Mouse (Mus musculus): ENCODE measurements around the gene Rere. TPM values are rescaled to one million over a fixed set of nuclear protein-coding genes. Genes with fewer than 3 reads are reported as not detected.

Gene Rere
- polyA plus RNA-seq, 1 experiment = 26.2 TPM

DNA sequence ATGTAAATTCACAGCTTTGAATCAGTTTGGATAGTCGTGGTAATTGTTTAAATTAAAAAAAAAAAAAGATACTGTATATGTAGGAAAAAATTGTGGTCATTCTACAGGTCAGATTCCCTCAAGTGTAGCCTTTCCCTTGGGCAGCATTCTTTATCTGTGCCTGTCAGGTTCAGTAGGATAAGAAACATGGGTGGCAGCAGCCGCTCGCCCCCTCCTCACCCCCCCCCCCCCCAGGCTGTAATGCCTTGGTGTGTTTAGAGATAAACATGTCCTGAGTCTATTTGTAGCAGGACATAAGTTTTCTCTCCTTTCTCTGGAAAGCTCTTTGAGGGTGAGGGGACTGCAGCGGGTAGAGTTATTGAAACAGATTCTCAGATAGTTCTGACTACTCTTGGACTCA is 147.3 kb downstream of the Rere start:
- Histone ChIP-seq H3K4me1 (ENCODE audit: control insufficient read depth, insufficient read depth, low read length) (no peaks in the 10 kb centered on the region), H3K4me3 (ENCODE audit: control insufficient read depth, low read depth, low read length) (no peak overlapping the region), H3K36me3 (ENCODE audit: control insufficient read depth, insufficient read depth, low read length) (no peaks in the 10 kb centered on the region), H3K27ac (ENCODE audit: control insufficient read depth, insufficient read depth, low read depth, low read length) (no peak overlapping the region), H3K27me3 (ENCODE audit: control insufficient read depth, insufficient read depth, low read length) (no peaks in the 10 kb centered on the region)
- TF ChIP-seq CTCF (IDR thresholded peaks at IDR 0.05; ENCODE audit: control insufficient read depth, insufficient read depth, insufficient replicate concordance, low read depth, low read length) (no peak), POLR2A (IDR thresholded peaks at IDR 0.05; ENCODE audit: control insufficient read depth, low read depth, low read length) (no peak)

GRCm38 (mm10) chr4:150433827-150434574 is 152.6 kb downstream of the Rere start:
- Histone ChIP-seq H3K27ac (ENCODE audit: control insufficient read depth, insufficient read depth, low read depth, low read length) (no peak overlapping the region), H3K36me3 (ENCODE audit: control insufficient read depth, insufficient read depth, low read length) (no peaks in the 10 kb centered on the region), H3K4me3 (ENCODE audit: control insufficient read depth, low read depth, low read length) (no peak overlapping the region), H3K27me3 (ENCODE audit: control insufficient read depth, insufficient read depth, low read length) (no peaks in the 10 kb centered on the region), H3K4me1 (ENCODE audit: control insufficient read depth, insufficient read depth, low read length) (no peaks in the 10 kb centered on the region)
- TF ChIP-seq CTCF (IDR thresholded peaks at IDR 0.05; ENCODE audit: control insufficient read depth, insufficient read depth, insufficient replicate concordance, low read depth, low read length) (no peak), POLR2A (IDR thresholded peaks at IDR 0.05; ENCODE audit: control insufficient read depth, low read depth, low read length) (no peak)

DNA sequence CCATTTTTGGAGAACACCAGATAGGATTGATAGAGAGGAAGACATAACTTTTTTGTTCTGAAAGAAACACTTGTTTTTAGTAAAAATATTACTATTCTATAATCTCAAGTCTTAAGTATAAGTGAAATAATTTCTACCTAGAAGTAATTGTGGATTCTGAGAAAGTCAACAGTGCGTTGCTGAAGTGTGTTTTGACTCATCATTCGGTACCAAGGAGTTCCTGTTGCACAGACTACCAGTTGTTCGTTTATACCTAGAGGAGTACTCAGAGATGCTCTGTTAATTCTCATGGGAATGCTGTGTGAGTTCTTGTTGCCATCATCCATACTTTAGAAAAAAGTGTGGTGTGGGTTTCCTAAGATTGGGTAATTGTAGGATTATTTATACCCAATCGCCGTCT is 154.1 kb downstream of the Rere start:
- Histone ChIP-seq H3K36me3 (ENCODE audit: control insufficient read depth, insufficient read depth, low read length) (no peaks in the 10 kb centered on the region), H3K4me1 (ENCODE audit: control insufficient read depth, insufficient read depth, low read length) (no peaks in the 10 kb centered on the region), H3K4me3 (ENCODE audit: control insufficient read depth, low read depth, low read length) (no peak overlapping the region), H3K27me3 (ENCODE audit: control insufficient read depth, insufficient read depth, low read length) (no peaks in the 10 kb centered on the region), H3K27ac (ENCODE audit: control insufficient read depth, insufficient read depth, low read depth, low read length) (no peak overlapping the region)
- TF ChIP-seq POLR2A (IDR thresholded peaks at IDR 0.05; ENCODE audit: control insufficient read depth, low read depth, low read length) (no peak), CTCF (IDR thresholded peaks at IDR 0.05; ENCODE audit: control insufficient read depth, insufficient read depth, insufficient replicate concordance, low read depth, low read length) (no peak)

- no peak for TF ChIP-seq POLR2A (IDR thresholded peaks at IDR 0.05; ENCODE audit: control insufficient read depth, low read depth, low read length)
- no peak overlapping the region for H3K27ac ChIP-seq (ENCODE audit: control insufficient read depth, insufficient read depth, low read depth, low read length)
- H3K36me3 ChIP-seq (ENCODE audit: control insufficient read depth, insufficient read depth, low read length) = no peaks in the 10 kb centered on the region
- H3K27me3 ChIP-seq (ENCODE audit: control insufficient read depth, insufficient read depth, low read length) = no peaks in the 10 kb centered on the region
- H3K4me3 ChIP-seq (ENCODE audit: control insufficient read depth, low read depth, low read length) = no peak overlapping the region
- no peaks in the 10 kb centered on the region for H3K4me1 ChIP-seq (ENCODE audit: control insufficient read depth, insufficient read depth, low read length)
Measured at GRCm38 (mm10) chr4:150438621-150439020, 157.2 kb downstream of the Rere start.

DNA sequence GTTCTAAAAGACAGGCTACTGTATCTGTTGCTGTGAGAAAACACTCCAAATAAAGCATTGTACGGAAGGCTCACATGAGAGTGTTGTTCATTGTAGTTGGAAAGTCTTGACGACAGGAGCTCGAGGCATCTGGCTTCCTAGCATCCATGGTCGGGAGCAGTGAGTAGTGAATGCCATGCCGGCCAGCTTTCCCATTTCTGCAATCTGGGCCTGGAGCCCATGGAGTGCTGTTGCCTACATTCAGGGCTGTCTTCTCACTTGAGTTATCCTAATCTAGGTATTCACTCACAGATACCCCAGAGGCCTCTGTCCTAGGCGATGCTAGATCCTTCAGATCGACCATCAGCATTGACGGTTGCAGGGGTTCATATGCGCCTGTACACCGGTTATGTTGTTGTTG is 160.5 kb downstream of the Rere start:
- H3K27ac ChIP-seq (ENCODE audit: control insufficient read depth, insufficient read depth, low read depth, low read length) = no peak overlapping the region
- no peaks in the 10 kb centered on the region for H3K27me3 ChIP-seq (ENCODE audit: control insufficient read depth, insufficient read depth, low read length)
- TF ChIP-seq POLR2A (IDR thresholded peaks at IDR 0.05; ENCODE audit: control insufficient read depth, low read depth, low read length) (no peak), CTCF (IDR thresholded peaks at IDR 0.05; ENCODE audit: control insufficient read depth, insufficient read depth, insufficient replicate concordance, low read depth, low read length) (no peak)
- no peaks in the 10 kb centered on the region for H3K4me1 ChIP-seq (ENCODE audit: control insufficient read depth, insufficient read depth, low read length)
- no peaks in the 10 kb centered on the region for H3K36me3 ChIP-seq (ENCODE audit: control insufficient read depth, insufficient read depth, low read length)
- H3K4me3 ChIP-seq (ENCODE audit: control insufficient read depth, low read depth, low read length) = no peak overlapping the region

GRCm38 (mm10) chr4:150444068-150444467 is 162.6 kb downstream of the Rere start:
- Histone ChIP-seq H3K36me3 (ENCODE audit: control insufficient read depth, insufficient read depth, low read length) (no peaks in the 10 kb centered on the region), H3K4me1 (ENCODE audit: control insufficient read depth, insufficient read depth, low read length) (no peaks in the 10 kb centered on the region), H3K4me3 (ENCODE audit: control insufficient read depth, low read depth, low read length) (no peak overlapping the region), H3K27me3 (ENCODE audit: control insufficient read depth, insufficient read depth, low read length) (no peaks in the 10 kb centered on the region), H3K27ac (ENCODE audit: control insufficient read depth, insufficient read depth, low read depth, low read length) (no peak overlapping the region)
- no peak for TF ChIP-seq CTCF (IDR thresholded peaks at IDR 0.05; ENCODE audit: control insufficient read depth, insufficient read depth, insufficient replicate concordance, low read depth, low read length)
- no peak for TF ChIP-seq POLR2A (IDR thresholded peaks at IDR 0.05; ENCODE audit: control insufficient read depth, low read depth, low read length)

DNA sequence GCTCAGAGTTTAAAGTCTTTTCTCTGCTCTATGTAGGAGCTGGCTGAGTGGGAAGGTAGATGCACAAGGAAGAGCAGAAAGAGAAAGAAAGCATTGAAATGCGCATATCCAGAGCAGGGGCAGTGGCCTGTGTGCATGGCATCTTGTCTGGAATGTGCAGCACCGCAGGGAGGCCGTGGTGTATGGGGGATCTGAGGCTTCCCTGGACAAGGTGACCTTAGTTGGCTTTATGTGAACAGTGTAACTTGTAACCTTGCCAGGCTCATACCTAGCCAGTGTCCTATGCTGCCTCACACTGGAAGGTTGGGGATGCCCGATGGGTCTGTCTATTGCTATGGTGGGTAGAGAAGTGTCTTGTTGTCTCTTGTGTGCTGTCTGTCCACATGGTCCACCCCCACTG is 165.2 kb downstream of the Rere start:
- TF ChIP-seq POLR2A (IDR thresholded peaks at IDR 0.05; ENCODE audit: control insufficient read depth, low read depth, low read length) = no peak
- no peak for TF ChIP-seq CTCF (IDR thresholded peaks at IDR 0.05; ENCODE audit: control insufficient read depth, insufficient read depth, insufficient replicate concordance, low read depth, low read length)
- H3K4me1 ChIP-seq (ENCODE audit: control insufficient read depth, insufficient read depth, low read length) = no peaks in the 10 kb centered on the region
- no peaks in the 10 kb centered on the region for H3K36me3 ChIP-seq (ENCODE audit: control insufficient read depth, insufficient read depth, low read length)
- no peaks in the 10 kb centered on the region for H3K27me3 ChIP-seq (ENCODE audit: control insufficient read depth, insufficient read depth, low read length)
- H3K27ac ChIP-seq (ENCODE audit: control insufficient read depth, insufficient read depth, low read depth, low read length) = no peak overlapping the region
- no peak overlapping the region for H3K4me3 ChIP-seq (ENCODE audit: control insufficient read depth, low read depth, low read length)
